Mouse (Mus musculus): ENCODE measurements around the gene Arcn1. TPM values are rescaled to one million over a fixed set of nuclear protein-coding genes. Genes with fewer than 3 reads are reported as not detected.

Gene Arcn1
- polyA plus RNA-seq, 2 experiments: 111 to 221 TPM

DNA sequence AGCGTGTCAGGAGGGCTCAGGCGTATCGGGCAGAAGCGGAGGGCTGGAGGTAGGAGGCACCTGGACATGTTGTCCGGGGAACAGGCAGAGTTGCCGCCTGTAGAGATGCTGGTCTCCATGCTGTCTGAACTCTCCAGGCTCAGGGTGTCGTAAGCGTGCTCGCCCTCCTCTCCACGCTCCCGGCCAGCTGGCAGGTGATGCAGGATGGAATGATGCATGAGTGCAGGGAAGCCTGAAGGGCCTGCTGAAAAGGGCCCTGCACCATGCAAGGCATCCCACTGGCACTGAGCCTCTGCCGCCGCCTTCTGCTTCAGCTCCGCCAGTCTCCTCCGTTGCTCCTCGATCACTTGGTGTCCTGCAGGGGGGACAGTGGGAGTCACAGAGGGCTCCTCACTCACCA lies 69.8 kb downstream of the Arcn1 start:
- TF ChIP-seq POLR2A (IDR thresholded peaks at IDR 0.05; ENCODE audit: borderline replicate concordance, extremely low read depth, insufficient read depth, insufficient read length): no peak
- no peaks in the 10 kb centered on the region for H3K4me1 ChIP-seq (ENCODE audit: control insufficient read depth, insufficient read depth, low read length)
- peaks cover 96% of the 10 kb centered on the region for H3K36me3 ChIP-seq (ENCODE audit: control insufficient read depth, insufficient read depth, low read length)
- no peaks in the 10 kb centered on the region for H3K27me3 ChIP-seq (ENCODE audit: control insufficient read depth, insufficient read depth, low read length)
- WGBS: 94% methylated on average over 16 of the region's 16 CpGs
- H3K9ac ChIP-seq (ENCODE audit: low read depth, low read length, severe bottlenecking): no peak overlapping the region
- no peak overlapping the region for H3K4me2 ChIP-seq (replicated peaks; ENCODE audit: low read depth, low read length, severe bottlenecking)
- ATAC-seq (ENCODE audit: low FRiP score, low read depth) (no peak), DNase-seq (ENCODE audit: low spot score) (no peak)
- H3K27ac ChIP-seq (replicated peaks; ENCODE audit: low read depth, low read length): no peak overlapping the region; the same call in 1 of the 2 replicates
- H3K4me3 ChIP-seq (replicated peaks; ENCODE audit: low read length): no peak overlapping the region
- no peaks in the 10 kb centered on the region for H3K9me3 ChIP-seq (ENCODE audit: control insufficient read depth, low read length)

GRCm38 (mm10) chr9:44693071-44693470 lies 74.6 kb downstream of the Arcn1 start:
- no peak overlapping the region for H3K4me2 ChIP-seq (replicated peaks; ENCODE audit: low read depth, low read length, severe bottlenecking)
- H3K9ac ChIP-seq (ENCODE audit: low read depth, low read length, severe bottlenecking): no peak overlapping the region
- no peak for TF ChIP-seq POLR2A (IDR thresholded peaks at IDR 0.05; ENCODE audit: borderline replicate concordance, extremely low read depth, insufficient read depth, insufficient read length)
- DNase-seq (ENCODE audit: low spot score) (no peak), ATAC-seq (ENCODE audit: low FRiP score, low read depth) (no peak)
- no peak overlapping the region for H3K4me3 ChIP-seq (replicated peaks; ENCODE audit: low read length)
- no peak overlapping the region for H3K27ac ChIP-seq (replicated peaks; ENCODE audit: low read depth, low read length)
- H3K27me3 ChIP-seq (ENCODE audit: control insufficient read depth, insufficient read depth, low read length): no peaks in the 10 kb centered on the region
- WGBS: 76% methylated on average over 11 of the region's 11 CpGs
- no peaks in the 10 kb centered on the region for H3K9me3 ChIP-seq (ENCODE audit: control insufficient read depth, low read length)
- H3K36me3 ChIP-seq (ENCODE audit: control insufficient read depth, insufficient read depth, low read length): peaks cover 88% of the 10 kb centered on the region
- H3K4me1 ChIP-seq (ENCODE audit: control insufficient read depth, insufficient read depth, low read length): no peaks in the 10 kb centered on the region

- Histone ChIP-seq H3K9ac (ENCODE audit: low read depth, low read length, severe bottlenecking) (no peak overlapping the region), H3K27me3 (ENCODE audit: control insufficient read depth, insufficient read depth, low read length) (no peaks in the 10 kb centered on the region), H3K27ac (replicated peaks; ENCODE audit: low read depth, low read length) (0 out of 2 replicates have a peak overlapping the region, but pooled peaks have one; percentile 26), H3K36me3 (ENCODE audit: control insufficient read depth, insufficient read depth, low read length) (peaks cover 88% of the 10 kb centered on the region), H3K4me2 (replicated peaks; ENCODE audit: low read depth, low read length, severe bottlenecking) (no peak overlapping the region), H3K9me3 (ENCODE audit: control insufficient read depth, low read length) (no peaks in the 10 kb centered on the region), H3K4me3 (replicated peaks; ENCODE audit: low read length) (no peak overlapping the region), H3K4me1 (ENCODE audit: control insufficient read depth, insufficient read depth, low read length) (no peaks in the 10 kb centered on the region)
- 82% methylated on average over 21 of the region's 21 CpGs for WGBS
- no peak for DNase-seq (ENCODE audit: low spot score)
- ATAC-seq (ENCODE audit: low FRiP score, low read depth): no peak
- TF ChIP-seq POLR2A (IDR thresholded peaks at IDR 0.05; ENCODE audit: borderline replicate concordance, extremely low read depth, insufficient read depth, insufficient read length): no peak
Measured at GRCm38 (mm10) chr9:44691671-44692520, 75.7 kb downstream of the Arcn1 start.

Other genes starting within 250 kb of the Arcn1 start
- 0.10 and 0.13 TPM in 2 replicates for gene Cxcr5, start 206.0 kb downstream of the Arcn1 start, polyA plus RNA-seq (2012; rRNA removed)
- gene Cxcr5, start 206.0 kb downstream of the Arcn1 start, polyA plus RNA-seq (2014; fragmentation: Nextera tagmentation; extraction: Ambion mirVana): 0.30 TPM in 1 of 2 replicates, not detected in the other
- 41.7 and 42.0 TPM in 2 replicates for gene Ddx6, start 163.0 kb downstream of the Arcn1 start, polyA plus RNA-seq (2012; rRNA removed)
- 18.5 and 20.4 TPM in 2 replicates for gene Ddx6, start 163.0 kb downstream of the Arcn1 start, polyA plus RNA-seq (2014; fragmentation: Nextera tagmentation; extraction: Ambion mirVana)
- not detected in 2 replicates for gene Treh, start 94.6 kb downstream of the Arcn1 start, polyA plus RNA-seq (2012; rRNA removed)
- gene Treh, start 94.6 kb downstream of the Arcn1 start, polyA plus RNA-seq (2014; fragmentation: Nextera tagmentation; extraction: Ambion mirVana): not detected in 2 replicates
- gene Phldb1, start 32.6 kb downstream of the Arcn1 start, polyA plus RNA-seq (2012; rRNA removed): 85.6 and 113 TPM in 2 replicates
- 36.5 and 46.2 TPM in 2 replicates for gene Phldb1, start 32.6 kb downstream of the Arcn1 start, polyA plus RNA-seq (2014; fragmentation: Nextera tagmentation; extraction: Ambion mirVana)
- 109 and 116 TPM in 2 replicates for gene Ift46, start 63 bp upstream of the Arcn1 start, polyA plus RNA-seq (2012; rRNA removed)
- gene Ift46, start 63 bp upstream of the Arcn1 start, polyA plus RNA-seq (2014; fragmentation: Nextera tagmentation; extraction: Ambion mirVana): 123 and 131 TPM in 2 replicates
- 7.2 and 11.1 TPM in 2 replicates for gene Tmem25, start 31.5 kb upstream of the Arcn1 start, polyA plus RNA-seq (2012; rRNA removed)
- gene Tmem25, start 31.5 kb upstream of the Arcn1 start, polyA plus RNA-seq (2014; fragmentation: Nextera tagmentation; extraction: Ambion mirVana): 2.5 and 3.6 TPM in 2 replicates
- gene Ttc36, start 35.2 kb upstream of the Arcn1 start, polyA plus RNA-seq (2012; rRNA removed): 0.37 and 0.47 TPM in 2 replicates
- 0.30 and 0.34 TPM in 2 replicates for gene Ttc36, start 35.2 kb upstream of the Arcn1 start, polyA plus RNA-seq (2014; fragmentation: Nextera tagmentation; extraction: Ambion mirVana)
- 21.7 and 28.3 TPM in 2 replicates for gene Kmt2a, start 113.5 kb upstream of the Arcn1 start, polyA plus RNA-seq (2012; rRNA removed)
- 16.8 and 18.9 TPM in 2 replicates for gene Kmt2a, start 113.5 kb upstream of the Arcn1 start, polyA plus RNA-seq (2014; fragmentation: Nextera tagmentation; extraction: Ambion mirVana)
- 477 and 525 TPM in 2 replicates for gene Atp5l, start 152.9 kb upstream of the Arcn1 start, polyA plus RNA-seq (2012; rRNA removed)
- gene Atp5l, start 152.9 kb upstream of the Arcn1 start, polyA plus RNA-seq (2014; fragmentation: Nextera tagmentation; extraction: Ambion mirVana): 663 and 764 TPM in 2 replicates
- gene Ube4a, start 197.8 kb upstream of the Arcn1 start, polyA plus RNA-seq (2012; rRNA removed): 23.9 and 26.4 TPM in 2 replicates
- 30.3 and 33.4 TPM in 2 replicates for gene Ube4a, start 197.8 kb upstream of the Arcn1 start, polyA plus RNA-seq (2014; fragmentation: Nextera tagmentation; extraction: Ambion mirVana)
- 0.28 and 0.65 TPM in 2 replicates for gene Cd3g, start 212.6 kb upstream of the Arcn1 start, polyA plus RNA-seq (2012; rRNA removed)
- gene Cd3g, start 212.6 kb upstream of the Arcn1 start, polyA plus RNA-seq (2014; fragmentation: Nextera tagmentation; extraction: Ambion mirVana): 1.0 and 1.2 TPM in 2 replicates
- gene Cd3d, start 213.9 kb upstream of the Arcn1 start, polyA plus RNA-seq (2012; rRNA removed): 0.06 TPM in 1 of 2 replicates, not detected in the other
- not detected in 2 replicates for gene Cd3d, start 213.9 kb upstream of the Arcn1 start, polyA plus RNA-seq (2014; fragmentation: Nextera tagmentation; extraction: Ambion mirVana)
- gene Cd3e, start 241.8 kb upstream of the Arcn1 start, polyA plus RNA-seq (2012; rRNA removed): 0.10 and 0.13 TPM in 2 replicates
- gene Cd3e, start 241.8 kb upstream of the Arcn1 start, polyA plus RNA-seq (2014; fragmentation: Nextera tagmentation; extraction: Ambion mirVana): 0.07 and 0.25 TPM in 2 replicates

All from limb, embryonic 14.5 days (tissue).